Mouse (Mus musculus) layer of hippocampus, adult 9-10 months (tissue): ENCODE results near the gene Olfr1404.
"Not testable (repeated sequence)": the region's sequence is repeated elsewhere in the genome, so short reads cannot be mapped to it uniquely, and the experiment has no call there.

Source experiments
- DNase-seq: peaks from one replicate; pipeline ENCODE4 v3.0.0; 2022; ENCODE audit warnings: low spot score

Olfr1404 gene

GRCm38 (mm10) chr1:173212092-173212491 lies at the start of gene Olfr1404:
Gene Olfr1404, plus strand, starts transcription at chr1:173212392.
- no peak for DNase-seq

GRCm38 (mm10) chr1:173174154-173174842 lies 37.9 kb upstream of the Olfr1404 start:
- DNase-seq: no peak

- DNase-seq: no peak
Measured at GRCm38 (mm10) chr1:173190540-173190939, 21.7 kb upstream of the Olfr1404 start, which contains the start of gene Olfr1406. Gene Olfr1406, minus strand, starts transcription at chr1:173190640.

GRCm38 (mm10) chr1:173192059-173192458 lies 20.1 kb upstream of the Olfr1404 start:
- DNase-seq: no peak

GRCm38 (mm10) chr1:173196359-173196758 lies 15.8 kb upstream of the Olfr1404 start:
- DNase-seq: no peak

- no peak for DNase-seq
Measured at GRCm38 (mm10) chr1:173197508-173197907, 14.7 kb upstream of the Olfr1404 start, which contains the start of gene Olfr218. Gene Olfr218, plus strand, starts transcription at chr1:173197808.

- DNase-seq: no peak
Measured at GRCm38 (mm10) chr1:173216481-173216880, 4.3 kb downstream of the Olfr1404 start.

- DNase-seq: no peak
Measured at GRCm38 (mm10) chr1:173227081-173227480, 14.9 kb downstream of the Olfr1404 start, which contains the start of gene Fcer1a. Gene Fcer1a, minus strand, starts transcription at chr1:173227214.

GRCm38 (mm10) chr1:173237004-173237403 lies 24.8 kb downstream of the Olfr1404 start:
- not testable (repeated sequence) for DNase-seq

GRCm38 (mm10) chr1:173249888-173250287 lies 37.7 kb downstream of the Olfr1404 start:
- DNase-seq: no peak

GRCm38 (mm10) chr1:173265701-173266100 lies 53.5 kb downstream of the Olfr1404 start, which contains the start of gene Olfr418:
Gene Olfr418, plus strand, starts transcription at chr1:173266001.
- no peak for DNase-seq
